Mouse (Mus musculus) liver, embryonic 12.5 days (tissue): ENCODE measurements around the gene Klhdc4. TPM values are rescaled to one million over a fixed set of nuclear protein-coding genes. Genes with fewer than 3 reads are reported as not detected.

Experiments
- ATAC-seq: fragments of 200-750 bp; cut with Nextera tagmentation; 2 replicates; pipeline ENCODE4 v1.8.0; 2017; ENCODE audit warnings: moderate number of reproducible peaks, mild to moderate bottlenecking, moderate library complexity
- H3K27ac ChIP-seq: fragments of 300-500 bp; sonication (generic); 2 replicates; pipeline ENCODE4 v1.5.1; 2016; ENCODE audit warnings: mild to moderate bottlenecking
- H3K27me3 ChIP-seq: fragments of 300-500 bp; sonication (generic); replicated peaks from 2 replicates; pipeline ENCODE4 v1.6.1; 2016; ENCODE audit warnings: mild to moderate bottlenecking, moderate library complexity
- H3K36me3 ChIP-seq: fragments of 300-500 bp; sonication (generic); 2 replicates; pipeline ENCODE4 v1.6.1; 2016; ENCODE audit warnings: mild to moderate bottlenecking, moderate library complexity
- H3K4me1 ChIP-seq: fragments of 300-500 bp; sonication (generic); 2 replicates; pipeline ENCODE4 v1.6.1; 2016
- H3K4me2 ChIP-seq: fragments of 300-500 bp; sonication (generic); 2 replicates; pipeline ENCODE4 v1.6.1; 2016; ENCODE audit warnings: mild to moderate bottlenecking, moderate library complexity
- H3K4me3 ChIP-seq: fragments of 300-500 bp; sonication (generic); 2 replicates; pipeline ENCODE4 v1.5.1; 2016; ENCODE audit warnings: mild to moderate bottlenecking, moderate library complexity
- H3K9ac ChIP-seq: fragments of 300-500 bp; sonication (generic); 2 replicates; pipeline ENCODE4 v1.6.1; 2016; ENCODE audit warnings: mild to moderate bottlenecking, moderate library complexity
- H3K9me3 ChIP-seq: fragments of 300-500 bp; sonication (generic); replicated peaks from 2 replicates; pipeline ENCODE4 v1.6.1; 2016; ENCODE audit warnings: mild to moderate bottlenecking, moderate library complexity
- WGBS: fragments of 180-500 bp; shearing (Covaris S2); methylation state at CpG from one replicate; pipeline ENCODE4 v1.1.7; 2016; ENCODE audit not compliant: insufficient replicate concordance; 5-methylcytosine and 5-hydroxymethylcytosine counted together
- polyA plus RNA-seq: library from polyadenylated mRNA; unstranded; fragments of >200 nt; fragmentation: Nextera tagmentation; extraction: Ambion mirVana; gene quantifications from 2 replicates; pipeline ENCODE4 v1.2.1, GENCODE M21; 2016

Gene Klhdc4
- polyA plus RNA-seq, 1 experiment from 2014 or later: 36.2 TPM

GRCm38 (mm10) chr8:121769621-121770020, 59.7 kb downstream of the Klhdc4 start:
- Histone ChIP-seq H3K9ac (no peak overlapping the region), H3K9me3 (no peaks in the 10 kb centered on the region), H3K4me2 (no peak overlapping the region), H3K27me3 (0 out of 2 replicates have a peak, but pooled peaks cover 5% of the 10 kb centered on the region), H3K4me1 (no peaks in the 10 kb centered on the region), H3K27ac (no peak overlapping the region), H3K4me3 (no peak overlapping the region), H3K36me3 (no peaks in the 10 kb centered on the region)
- ATAC-seq: no peak
- 75% methylated on average over 2 of the region's 2 CpGs for WGBS

DNA sequence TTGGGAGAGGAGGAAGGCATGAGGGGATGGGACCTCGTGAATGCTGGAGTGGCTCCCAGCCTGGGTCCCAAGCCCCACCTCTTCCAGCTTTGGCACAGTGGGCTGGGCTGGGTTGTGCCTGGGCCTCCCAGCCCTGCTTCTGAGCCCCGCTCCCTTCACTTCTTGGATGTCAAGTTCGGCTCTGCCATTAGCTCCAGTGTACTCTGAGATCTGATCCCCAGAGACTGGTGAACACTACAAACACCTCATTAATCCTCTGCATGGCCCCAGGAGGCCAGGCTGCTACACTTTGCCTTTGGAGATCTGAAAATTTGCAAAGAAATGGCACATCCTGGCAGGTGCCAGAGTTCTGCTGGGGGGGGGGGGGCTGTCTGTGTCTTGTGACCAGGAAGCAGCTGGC, 60.3 kb downstream of the Klhdc4 start:
- H3K4me2 ChIP-seq: no peak overlapping the region
- H3K9ac ChIP-seq: no peak overlapping the region
- H3K27me3 ChIP-seq: 0 out of 2 replicates have a peak, but pooled peaks cover 5% of the 10 kb centered on the region
- H3K9me3 ChIP-seq: no peaks in the 10 kb centered on the region
- H3K27ac ChIP-seq: no peak overlapping the region
- ATAC-seq: no peak
- H3K4me3 ChIP-seq: no peak overlapping the region
- H3K4me1 ChIP-seq: no peaks in the 10 kb centered on the region
- no peaks in the 10 kb centered on the region for H3K36me3 ChIP-seq
- 47% methylated on average over 3 of the region's 3 CpGs for WGBS

- peaks cover 10% of the 10 kb centered on the region; the same call in 1 of the 2 replicates for H3K27me3 ChIP-seq
- no peak overlapping the region for H3K4me3 ChIP-seq
- no peak overlapping the region for H3K27ac ChIP-seq
- H3K4me1 ChIP-seq: no peaks in the 10 kb centered on the region
- 60% methylated on average over 7 of the region's 7 CpGs for WGBS
- H3K4me2 ChIP-seq: no peak overlapping the region
- no peaks in the 10 kb centered on the region for H3K9me3 ChIP-seq
- H3K36me3 ChIP-seq: no peaks in the 10 kb centered on the region
- H3K9ac ChIP-seq: no peak overlapping the region
- no peak for ATAC-seq
These were observed 63.7 kb downstream of the Klhdc4 start for GRCm38 (mm10) chr8:121765594-121766138.

GRCm38 (mm10) chr8:121763700-121764013, 65.7 kb downstream of the Klhdc4 start:
- WGBS: 62% methylated on average over 9 of the region's 9 CpGs
- no peak overlapping the region for H3K9ac ChIP-seq
- H3K4me1 ChIP-seq: no peaks in the 10 kb centered on the region
- no peaks in the 10 kb centered on the region for H3K9me3 ChIP-seq
- no peaks in the 10 kb centered on the region for H3K36me3 ChIP-seq
- ATAC-seq: no peak
- H3K4me2 ChIP-seq: no peak overlapping the region
- no peak overlapping the region for H3K4me3 ChIP-seq
- peaks cover 19% of the 10 kb centered on the region; the same call in 1 of the 2 replicates for H3K27me3 ChIP-seq
- H3K27ac ChIP-seq: no peak overlapping the region

- Histone ChIP-seq H3K27me3 (peaks cover 19% of the 10 kb centered on the region; the same call in 1 of the 2 replicates), H3K9ac (no peak overlapping the region), H3K27ac (no peak overlapping the region), H3K9me3 (no peaks in the 10 kb centered on the region), H3K4me2 (no peak overlapping the region), H3K4me3 (no peak overlapping the region), H3K36me3 (no peaks in the 10 kb centered on the region), H3K4me1 (no peaks in the 10 kb centered on the region)
- WGBS: 42% methylated on average over 7 of the region's 7 CpGs
- ATAC-seq: no peak
These were observed 66.2 kb downstream of the Klhdc4 start for GRCm38 (mm10) chr8:121762999-121763699.

DNA sequence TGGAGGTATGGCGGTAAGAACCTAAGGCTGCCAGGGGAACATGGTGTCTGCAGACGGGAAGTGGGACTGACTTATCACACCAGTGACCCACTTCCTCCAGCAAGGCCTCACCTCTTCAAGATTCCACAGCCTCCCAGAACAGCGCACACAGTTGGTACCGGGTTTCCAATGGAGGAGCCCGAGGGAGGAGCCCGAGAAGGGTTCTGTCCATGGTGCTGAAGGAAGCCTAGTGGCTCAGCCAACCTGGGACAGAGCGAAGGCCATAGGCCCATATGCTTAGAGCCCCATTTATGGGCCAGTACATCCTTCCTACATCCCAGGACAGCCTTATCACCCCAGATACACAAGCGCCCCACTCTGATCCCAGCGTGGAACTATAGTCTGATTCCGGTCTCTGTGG, 67.9 kb downstream of the Klhdc4 start:
- no peak overlapping the region for H3K9ac ChIP-seq
- no peak overlapping the region for H3K4me3 ChIP-seq
- no peak for ATAC-seq
- no peaks in the 10 kb centered on the region for H3K36me3 ChIP-seq
- no peaks in the 10 kb centered on the region for H3K9me3 ChIP-seq
- H3K27me3 ChIP-seq: peaks cover 19% of the 10 kb centered on the region; the same call in 1 of the 2 replicates
- no peaks in the 10 kb centered on the region for H3K4me1 ChIP-seq
- no peak overlapping the region for H3K27ac ChIP-seq
- 24% methylated on average over 10 of the region's 10 CpGs for WGBS
- no peak overlapping the region for H3K4me2 ChIP-seq

DNA sequence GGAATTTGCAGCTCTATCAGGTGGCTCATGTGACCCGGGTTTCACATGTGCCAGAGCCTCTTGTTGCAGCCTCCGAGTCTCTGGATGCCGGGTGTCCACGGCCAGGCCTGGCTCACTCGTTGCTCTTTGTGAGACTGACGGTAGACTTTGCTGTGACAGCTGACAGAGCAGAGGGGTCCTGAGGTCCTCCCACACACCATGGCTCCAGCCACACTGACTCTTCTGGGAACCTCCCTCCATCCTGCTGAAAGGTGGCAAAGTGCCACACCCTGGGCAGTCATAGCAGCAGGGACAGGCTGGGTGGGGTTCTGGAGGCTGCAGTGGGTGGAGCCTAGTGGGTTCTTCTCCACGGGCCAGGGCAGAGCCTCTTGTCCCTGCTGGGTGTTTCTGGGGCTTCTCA, 68.9 kb downstream of the Klhdc4 start:
- no peak overlapping the region for H3K9ac ChIP-seq
- no peaks in the 10 kb centered on the region for H3K4me1 ChIP-seq
- no peaks in the 10 kb centered on the region for H3K36me3 ChIP-seq
- H3K4me3 ChIP-seq: no peak overlapping the region
- H3K9me3 ChIP-seq: no peaks in the 10 kb centered on the region
- whole genome bisulfite sequencing: 62% methylated on average over 7 of the region's 7 CpGs
- peaks cover 19% of the 10 kb centered on the region; the same call in 1 of the 2 replicates for H3K27me3 ChIP-seq
- no peak overlapping the region for H3K27ac ChIP-seq
- H3K4me2 ChIP-seq: no peak overlapping the region
- no peak for ATAC-seq

DNA sequence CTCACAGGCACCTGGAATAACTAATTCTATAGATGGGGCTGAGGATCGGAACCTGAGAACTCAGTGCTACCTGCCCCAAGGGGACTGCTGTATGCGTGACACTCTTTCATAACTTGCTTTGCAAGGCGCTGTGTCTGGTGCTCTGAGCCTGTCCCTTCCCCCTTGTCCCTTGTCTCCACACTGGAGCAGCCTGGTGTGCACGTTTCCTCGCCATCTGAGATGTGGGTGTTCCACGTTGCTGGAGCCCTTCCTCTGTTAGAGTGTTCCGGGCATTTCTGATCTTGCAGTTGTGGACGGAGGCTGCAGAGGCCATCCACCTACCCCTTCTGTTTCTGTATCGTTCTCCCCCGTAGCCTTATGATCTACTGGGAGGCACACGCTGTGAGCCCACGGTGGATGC, 70.9 kb downstream of the Klhdc4 start:
- H3K36me3 ChIP-seq: no peaks in the 10 kb centered on the region
- no peaks in the 10 kb centered on the region for H3K9me3 ChIP-seq
- H3K4me3 ChIP-seq: no peak overlapping the region
- 54% methylated on average over 12 of the region's 12 CpGs for WGBS
- H3K4me2 ChIP-seq: no peak overlapping the region
- H3K4me1 ChIP-seq: no peaks in the 10 kb centered on the region
- no peak overlapping the region for H3K9ac ChIP-seq
- H3K27ac ChIP-seq: no peak overlapping the region
- H3K27me3 ChIP-seq: peaks cover 37% of the 10 kb centered on the region
- no peak for ATAC-seq

DNA sequence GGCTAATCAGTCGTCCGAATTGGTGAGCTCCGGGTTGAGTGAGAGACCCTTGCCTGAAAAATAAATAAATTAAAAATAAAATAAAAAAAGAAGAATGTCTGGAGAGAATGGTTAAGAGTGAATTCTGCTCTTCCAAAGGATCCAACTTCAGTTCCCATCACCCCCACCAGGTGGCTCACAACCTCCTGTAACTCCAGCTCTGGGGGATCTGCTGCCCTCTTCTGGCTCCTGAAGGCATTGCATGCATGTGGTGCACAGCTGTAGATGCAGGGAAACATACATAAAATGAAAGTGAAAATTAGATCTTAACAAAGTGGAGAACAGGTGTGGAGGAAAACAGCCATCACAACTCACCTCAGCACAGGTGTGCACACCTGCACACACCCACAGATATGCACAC, 78.0 kb downstream of the Klhdc4 start:
- 25% methylated on average over 3 of the region's 3 CpGs for WGBS
- Histone ChIP-seq H3K4me2 (no peak overlapping the region), H3K36me3 (no peaks in the 10 kb centered on the region), H3K27me3 (peaks cover 48% of the 10 kb centered on the region), H3K4me1 (no peaks in the 10 kb centered on the region), H3K4me3 (no peak overlapping the region), H3K9me3 (peaks cover 12% of the 10 kb centered on the region), H3K9ac (no peak overlapping the region), H3K27ac (no peak overlapping the region)
- no peak for ATAC-seq

- H3K4me2 ChIP-seq: no peak overlapping the region
- peaks cover 54% of the 10 kb centered on the region for H3K27me3 ChIP-seq
- H3K36me3 ChIP-seq: no peaks in the 10 kb centered on the region
- no peak overlapping the region for H3K27ac ChIP-seq
- no peaks in the 10 kb centered on the region for H3K4me1 ChIP-seq
- H3K4me3 ChIP-seq: no peak overlapping the region
- H3K9ac ChIP-seq: no peak overlapping the region
- peaks cover 12% of the 10 kb centered on the region for H3K9me3 ChIP-seq
- no peak for ATAC-seq
- WGBS: 28% methylated on average over 3 of the region's 3 CpGs
These were observed 78.9 kb downstream of the Klhdc4 start for GRCm38 (mm10) chr8:121750512-121750911.

DNA sequence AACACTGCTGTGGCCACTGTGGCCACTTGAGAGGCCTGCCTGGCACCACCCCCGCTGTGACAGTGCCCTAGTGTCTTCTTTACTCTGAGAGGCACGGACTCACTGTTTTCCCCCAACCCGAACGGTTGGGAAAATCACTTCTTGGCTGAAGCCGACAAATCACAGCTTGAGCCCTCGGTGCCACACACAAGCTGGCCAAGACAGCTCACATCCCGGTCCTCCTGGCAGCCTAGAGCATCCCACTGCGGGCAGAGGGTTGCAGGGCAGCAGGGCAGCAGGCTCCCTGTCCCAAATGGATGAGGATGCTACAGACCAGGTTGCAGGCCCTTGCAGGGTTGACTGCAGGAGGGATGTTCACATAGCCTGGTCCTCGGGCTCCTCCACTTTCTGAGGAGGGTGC, 79.9 kb downstream of the Klhdc4 start:
- WGBS: 59% methylated on average over 9 of the region's 9 CpGs

More for the DNA sequence above, 79.9 kb downstream of the Klhdc4 start:
- Histone ChIP-seq H3K4me1 (no peaks in the 10 kb centered on the region), H3K36me3 (no peaks in the 10 kb centered on the region), H3K9ac (no peak overlapping the region), H3K27me3 (peaks cover 44% of the 10 kb centered on the region), H3K27ac (no peak overlapping the region), H3K9me3 (peaks cover 12% of the 10 kb centered on the region), H3K4me2 (no peak overlapping the region), H3K4me3 (no peak overlapping the region)
- no peak for ATAC-seq
